Mouse (Mus musculus) spleen, adult 2 months (tissue): Measurements from ENCODE around the gene Grid2.

Source experiments
- CTCF ChIP-seq: fragments of 200-500 bp; IDR thresholded peaks from 2 replicates; pipeline ENCODE4 v1.5.1; 2011; ENCODE audit warnings: mild to moderate bottlenecking, inconsistent platforms; ENCODE audit not compliant: insufficient read depth, insufficient read length, insufficient replicate concordance; ENCODE audit errors: extremely low read depth
- POLR2A ChIP-seq: fragments of 200-500 bp; IDR thresholded peaks from 2 replicates; pipeline ENCODE4 v1.6.1; 2011; ENCODE audit warnings: low read depth, low read length, inconsistent platforms

- no peak for TF ChIP-seq CTCF
- TF ChIP-seq POLR2A, result no peak
Measured at GRCm38 (mm10) chr6:64047950-64048349, 792.3 kb downstream of the Grid2 start.
